Mouse (Mus musculus) midbrain, embryonic 14.5 days (tissue): ENCODE measurements around the gene Gng8. TPM values are rescaled to one million over a fixed set of nuclear protein-coding genes. Genes with fewer than 3 reads are reported as not detected.

Experiments used
- ATAC-seq: fragments of 200-750 bp; cut with Nextera tagmentation; 2 replicates; pipeline ENCODE4 v1.8.0; 2017; ENCODE audit warnings: moderate number of reproducible peaks, moderate library complexity; ENCODE audit not compliant: low FRiP score, low TSS enrichment
- DNase-seq: peaks from one replicate; pipeline ENCODE4 v3.0.0-alpha.2; 2015
- H3K27ac ChIP-seq: fragments of 300-500 bp; sonication (generic); replicated peaks from 2 replicates; pipeline ENCODE4 v1.5.1; 2014; ENCODE audit warnings: mild to moderate bottlenecking, low read depth, low read length, moderate library complexity
- H3K27me3 ChIP-seq: fragments of 300-500 bp; sonication (generic); 2 replicates; pipeline ENCODE4 v1.6.1; 2014; ENCODE audit warnings: low read length, control low read depth, mixed read lengths; ENCODE audit not compliant: control insufficient read depth, insufficient read depth
- H3K36me3 ChIP-seq: fragments of 300-500 bp; sonication (generic); 2 replicates; pipeline ENCODE4 v1.6.1; 2014; ENCODE audit warnings: low read length, control low read depth; ENCODE audit not compliant: control insufficient read depth, insufficient read depth
- H3K4me1 ChIP-seq: fragments of 300-500 bp; sonication (generic); 2 replicates; pipeline ENCODE4 v1.6.1; 2014; ENCODE audit warnings: mild to moderate bottlenecking, antibody characterized with exemption, low read length, control low read depth; ENCODE audit not compliant: control insufficient read depth, insufficient read depth
- H3K4me2 ChIP-seq: fragments of 300-500 bp; sonication (generic); 2 replicates; pipeline ENCODE4 v1.6.1; 2014; ENCODE audit warnings: mild to moderate bottlenecking, low read length, moderate library complexity
- H3K4me3 ChIP-seq: fragments of 300-500 bp; sonication (generic); replicated peaks from 2 replicates; pipeline ENCODE4 v1.5.1; 2014; ENCODE audit warnings: low read depth, low read length
- H3K9ac ChIP-seq: fragments of 300-500 bp; sonication (generic); replicated peaks from 2 replicates; pipeline ENCODE4 v1.6.1; 2014; ENCODE audit warnings: mild to moderate bottlenecking, low read length, moderate library complexity
- H3K9me3 ChIP-seq: fragments of 300-500 bp; sonication (generic); 2 replicates; pipeline ENCODE4 v1.6.1; 2016; ENCODE audit warnings: low read length, control low read depth, mixed read lengths; ENCODE audit not compliant: control insufficient read depth
- WGBS: fragments of 180-500 bp; shearing (Covaris S2); extraction: QIAGEN DNeasy Blood & Tissue Kit; methylation state at CpG from one replicate; pipeline ENCODE4 v1.1.7; 2014; 5-methylcytosine and 5-hydroxymethylcytosine counted together
- polyA plus RNA-seq: library from polyadenylated mRNA; unstranded; fragments of >200 nt; fragmentation: Nextera tagmentation; extraction: Ambion mirVana; gene quantifications from 2 replicates; pipeline ENCODE4 v1.2.1, GENCODE M21; 2014

Gng8 gene
- polyA plus RNA-seq, 1 experiment from 2014 or later = 17.2 TPM

- ATAC-seq = no peak
- WGBS = 7% methylated on average over 1 of the region's 1 CpGs
Observed at GRCm38 (mm10) chr7:16930850-16931249, 39.3 kb downstream of the Gng8 start.

DNA sequence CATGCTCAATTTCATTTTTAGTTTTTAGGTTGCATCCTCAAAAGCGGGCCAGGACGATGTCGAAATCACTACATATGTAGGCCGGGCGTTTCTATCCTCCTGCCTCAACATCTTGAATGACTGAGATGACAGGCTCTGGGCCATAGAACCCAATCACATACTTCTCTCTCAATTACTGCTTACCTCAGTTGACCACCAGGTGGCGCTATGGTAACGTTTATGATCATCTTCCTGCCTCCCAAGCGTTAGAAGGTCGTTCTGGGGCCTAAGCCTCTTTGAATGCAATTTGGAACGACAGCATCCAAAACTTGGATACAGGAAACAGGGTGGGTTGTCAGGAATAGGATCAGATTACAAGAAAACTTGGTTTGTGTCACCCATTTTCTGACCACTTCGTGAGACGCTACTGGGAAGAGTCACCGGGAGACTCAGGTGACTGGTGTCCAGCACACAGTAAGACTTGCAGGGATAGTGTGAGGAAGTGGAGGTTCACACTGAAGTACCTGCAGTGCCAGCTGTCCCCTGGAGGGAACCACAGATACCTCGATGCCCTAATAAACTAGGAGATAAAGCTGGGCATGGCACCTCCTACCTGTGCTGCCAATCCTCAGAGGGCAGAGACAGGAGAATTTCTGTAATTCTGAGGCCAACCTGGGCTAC lies 40.5 kb downstream of the Gng8 start:
- ATAC-seq = peak; percentile 70

More at GRCm38 (mm10) chr7:16930850-16931249, 39.3 kb downstream of the Gng8 start:
- no peak overlapping the region for H3K4me3 ChIP-seq
- peak; percentile 89 for DNase-seq
- H3K36me3 ChIP-seq = no peaks in the 10 kb centered on the region
- no peak overlapping the region for H3K4me2 ChIP-seq
- no peaks in the 10 kb centered on the region for H3K27me3 ChIP-seq
- no peak overlapping the region for H3K27ac ChIP-seq
- no peak overlapping the region for H3K9ac ChIP-seq
- no peaks in the 10 kb centered on the region for H3K9me3 ChIP-seq
- H3K4me1 ChIP-seq = peaks cover 14% of the 10 kb centered on the region

GRCm38 (mm10) chr7:16932704-16933577 lies 41.4 kb downstream of the Gng8 start:
- Histone ChIP-seq H3K4me3 (no peak overlapping the region), H3K4me1 (peaks cover 16% of the 10 kb centered on the region), H3K36me3 (no peaks in the 10 kb centered on the region), H3K4me2 (peak overlapping the region; percentile 15), H3K27ac (peak overlapping the region; percentile 76), H3K27me3 (no peaks in the 10 kb centered on the region), H3K9me3 (no peaks in the 10 kb centered on the region), H3K9ac (no peak overlapping the region; the same call in 1 of the 2 replicates)
- ATAC-seq (peak; percentile 70), DNase-seq (peak; percentile 91)
- WGBS = 31% methylated on average over 14 of the region's 14 CpGs

More for the DNA sequence above, 40.5 kb downstream of the Gng8 start:
- peak; percentile 96 for DNase-seq
- 18% methylated on average over 14 of the region's 14 CpGs for WGBS
- Histone ChIP-seq H3K4me3 (no peak overlapping the region), H3K4me1 (peaks cover 14% of the 10 kb centered on the region), H3K9me3 (no peaks in the 10 kb centered on the region), H3K27ac (peak overlapping the region; percentile 76), H3K27me3 (no peaks in the 10 kb centered on the region), H3K9ac (no peak overlapping the region), H3K4me2 (no peak overlapping the region), H3K36me3 (no peaks in the 10 kb centered on the region)

GRCm38 (mm10) chr7:16937312-16937711 lies 45.7 kb downstream of the Gng8 start:
- 53% methylated on average over 4 of the region's 4 CpGs for WGBS
- Histone ChIP-seq H3K27me3 (no peaks in the 10 kb centered on the region), H3K9me3 (no peaks in the 10 kb centered on the region), H3K4me2 (no peak overlapping the region), H3K4me3 (no peak overlapping the region), H3K27ac (no peak overlapping the region), H3K4me1 (peaks cover 46% of the 10 kb centered on the region), H3K36me3 (no peaks in the 10 kb centered on the region), H3K9ac (no peak overlapping the region)
- ATAC-seq = no peak
- no peak for DNase-seq

- ATAC-seq (peak; percentile 90), DNase-seq (peak; percentile 93)
- Histone ChIP-seq H3K9me3 (no peaks in the 10 kb centered on the region), H3K4me1 (peaks cover 49% of the 10 kb centered on the region), H3K27ac (peak overlapping the region; percentile 89), H3K4me2 (peak overlapping the region; percentile 43), H3K36me3 (no peaks in the 10 kb centered on the region), H3K27me3 (no peaks in the 10 kb centered on the region), H3K9ac (no peak overlapping the region; the same call in 1 of the 2 replicates), H3K4me3 (no peak overlapping the region)
- 58% methylated on average over 17 of the region's 17 CpGs for WGBS
Observed at GRCm38 (mm10) chr7:16938117-16938791, 46.7 kb downstream of the Gng8 start.

DNA sequence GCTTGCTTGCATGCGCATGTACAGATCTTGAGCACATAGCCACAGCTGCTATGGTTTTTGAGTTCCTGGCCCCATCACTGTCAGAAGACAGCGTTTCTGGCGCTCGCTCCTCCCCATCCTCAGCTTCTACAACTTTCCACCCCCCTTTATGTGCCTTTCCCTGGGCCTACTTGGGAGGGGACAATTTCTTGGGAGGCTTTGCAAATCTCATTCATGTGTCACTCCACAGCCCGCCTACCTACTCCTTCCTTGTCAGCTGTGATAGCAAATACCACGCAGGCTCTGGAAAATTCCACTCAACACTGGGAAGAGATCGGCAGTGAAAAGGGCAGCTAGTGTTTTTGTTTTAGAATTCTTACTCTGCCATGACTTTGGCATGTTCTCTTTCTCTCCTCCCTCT lies 48.7 kb downstream of the Gng8 start:
- 39% methylated on average over 7 of the region's 7 CpGs for WGBS
- no peak for ATAC-seq
- Histone ChIP-seq H3K9ac (no peak overlapping the region; the same call in 1 of the 2 replicates), H3K9me3 (no peaks in the 10 kb centered on the region), H3K4me3 (no peak overlapping the region), H3K27me3 (no peaks in the 10 kb centered on the region), H3K27ac (peak overlapping the region; percentile 77), H3K4me2 (no peak overlapping the region), H3K36me3 (no peaks in the 10 kb centered on the region), H3K4me1 (peaks cover 56% of the 10 kb centered on the region)
- DNase-seq = peak; percentile 26

GRCm38 (mm10) chr7:16942861-16943260 lies 51.3 kb downstream of the Gng8 start:
- H3K27me3 ChIP-seq = no peaks in the 10 kb centered on the region
- H3K36me3 ChIP-seq = no peaks in the 10 kb centered on the region; the same call in 1 of the 2 replicates
- no peak overlapping the region for H3K9ac ChIP-seq
- peaks cover 75% of the 10 kb centered on the region for H3K4me1 ChIP-seq
- DNase-seq = peak; percentile 83
- no peaks in the 10 kb centered on the region for H3K9me3 ChIP-seq
- 0 out of 2 replicates have a peak overlapping the region, but pooled peaks have one; percentile 17 for H3K4me2 ChIP-seq
- H3K4me3 ChIP-seq = no peak overlapping the region
- ATAC-seq = no peak
- WGBS = 30% methylated on average over 4 of the region's 4 CpGs
- H3K27ac ChIP-seq = peak overlapping the region; percentile 97

DNA sequence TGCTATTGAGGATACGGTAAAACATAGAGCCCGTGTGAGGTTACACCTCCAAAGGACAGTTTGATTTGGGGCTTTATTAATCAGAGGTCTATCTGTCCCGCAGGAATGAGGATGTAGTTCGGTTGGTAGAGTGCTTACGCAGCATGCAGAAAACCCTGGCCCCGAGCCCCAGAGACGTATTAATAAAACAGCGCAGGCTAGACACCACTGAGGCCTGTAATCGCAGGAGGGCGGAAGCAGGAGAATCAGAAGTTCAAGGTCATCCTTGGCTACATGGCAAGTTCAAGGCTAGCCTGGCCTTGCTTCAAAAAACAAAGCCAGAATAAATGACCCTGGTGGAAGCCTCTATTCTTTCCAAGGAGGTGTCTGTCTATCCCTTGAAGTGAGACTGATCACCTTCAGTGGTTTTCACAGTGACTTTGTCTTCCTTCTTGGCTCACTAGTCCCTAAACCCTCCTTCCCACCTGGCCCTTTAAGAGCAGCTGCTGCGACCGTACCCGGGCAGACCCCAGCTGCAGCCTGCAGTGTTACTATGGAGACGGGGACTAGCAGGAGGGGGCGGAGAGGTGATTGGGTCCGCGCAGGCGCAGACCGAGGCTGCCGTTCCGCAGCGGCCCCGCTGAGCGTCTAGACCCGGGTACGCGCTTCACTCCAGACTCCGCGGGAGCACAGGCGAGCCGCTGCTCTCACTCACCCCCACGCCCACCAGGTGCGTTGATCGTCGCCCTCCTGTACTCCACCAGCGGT lies 52.6 kb downstream of the Gng8 start, which contains the start of gene Pnmal2:
Gene Pnmal2, plus strand, starts transcription at position 622 of the 747 bp plus-strand sequence.
- ATAC-seq (peak; percentile 90), DNase-seq (peak; percentile 97)
- Histone ChIP-seq H3K27me3 (no peaks in the 10 kb centered on the region), H3K4me2 (peak within 1 kb of the TSS; percentile 96), H3K4me1 (peaks cover 77% of the 10 kb centered on the region), H3K36me3 (peaks cover 8% of the 10 kb centered on the region), H3K9me3 (no peaks in the 10 kb centered on the region), H3K27ac (peak within 1 kb of the TSS; percentile 97), H3K4me3 (peak within 1 kb of the TSS; percentile 80), H3K9ac (peak within 1 kb of the TSS; percentile 94)
- 11% methylated on average over 36 of the region's 36 CpGs for WGBS
